Mouse (Mus musculus) frontal cortex, postnatal 14 days (tissue): ENCODE measurements around the gene Slc38a2.

Experiments used
- DNase-seq, 2 experiments: peaks; one replicate each; pipeline ENCODE4 v3.0.0; 2022; ENCODE audit warnings: low spot score in 2 of 2

The Slc38a2 gene

GRCm38 (mm10) chr15:96665889-96666288 lies 33.6 kb downstream of the Slc38a2 start:
- peak in 1 of 2 experiments; percentile 50 for DNase-seq

GRCm38 (mm10) chr15:96660590-96661141 lies 38.9 kb downstream of the Slc38a2 start:
- DNase-seq = no peak

- no peak for DNase-seq
Observed at GRCm38 (mm10) chr15:96658275-96658602, 41.3 kb downstream of the Slc38a2 start.

GRCm38 (mm10) chr15:96657576-96658274 lies 41.8 kb downstream of the Slc38a2 start:
- DNase-seq = no peak

- no peak for DNase-seq
Observed at GRCm38 (mm10) chr15:96655514-96655913, 44.0 kb downstream of the Slc38a2 start.

GRCm38 (mm10) chr15:96654714-96655113 lies 44.8 kb downstream of the Slc38a2 start:
- DNase-seq = no peak

GRCm38 (mm10) chr15:96653011-96653410 lies 46.5 kb downstream of the Slc38a2 start:
- no peak for DNase-seq

- no peak for DNase-seq
Observed at GRCm38 (mm10) chr15:96652531-96652930, 47.0 kb downstream of the Slc38a2 start.

GRCm38 (mm10) chr15:96647376-96647775 lies 52.2 kb downstream of the Slc38a2 start:
- no peak for DNase-seq

- peak; percentile 36 to 40 for DNase-seq
Observed at GRCm38 (mm10) chr15:96642436-96643405, 56.8 kb downstream of the Slc38a2 start, which contains the start of gene Slc38a1. TSS of gene Slc38a1 (minus strand) at chr15:96642913.

- DNase-seq = peak in 1 of 2 experiments; percentile 26
Observed at GRCm38 (mm10) chr15:96641821-96642435, 57.6 kb downstream of the Slc38a2 start.

- peak; percentile 55 to 63 for DNase-seq
Observed at GRCm38 (mm10) chr15:96641111-96641820, 58.3 kb downstream of the Slc38a2 start.

- peak in 1 of 2 experiments; percentile 23 for DNase-seq
Observed at GRCm38 (mm10) chr15:96640291-96640985, 59.1 kb downstream of the Slc38a2 start.

- no peak for DNase-seq
Observed at GRCm38 (mm10) chr15:96639630-96640029, 59.9 kb downstream of the Slc38a2 start.

- no peak for DNase-seq
Observed at GRCm38 (mm10) chr15:96638656-96639055, 60.9 kb downstream of the Slc38a2 start.

GRCm38 (mm10) chr15:96638173-96638572 lies 61.4 kb downstream of the Slc38a2 start:
- no peak for DNase-seq
